Mouse (Mus musculus) CD4-positive, CD25-positive, alpha-beta regulatory T cell, adult 2 months (primary cell): ENCODE measurements around the gene Dthd1.

Source experiments
- DNase-seq: peaks from one replicate; pipeline ENCODE4 v3.0.0-alpha.2; 2012; ENCODE audit warnings: low read depth, low spot score

Gene Dthd1

DNA sequence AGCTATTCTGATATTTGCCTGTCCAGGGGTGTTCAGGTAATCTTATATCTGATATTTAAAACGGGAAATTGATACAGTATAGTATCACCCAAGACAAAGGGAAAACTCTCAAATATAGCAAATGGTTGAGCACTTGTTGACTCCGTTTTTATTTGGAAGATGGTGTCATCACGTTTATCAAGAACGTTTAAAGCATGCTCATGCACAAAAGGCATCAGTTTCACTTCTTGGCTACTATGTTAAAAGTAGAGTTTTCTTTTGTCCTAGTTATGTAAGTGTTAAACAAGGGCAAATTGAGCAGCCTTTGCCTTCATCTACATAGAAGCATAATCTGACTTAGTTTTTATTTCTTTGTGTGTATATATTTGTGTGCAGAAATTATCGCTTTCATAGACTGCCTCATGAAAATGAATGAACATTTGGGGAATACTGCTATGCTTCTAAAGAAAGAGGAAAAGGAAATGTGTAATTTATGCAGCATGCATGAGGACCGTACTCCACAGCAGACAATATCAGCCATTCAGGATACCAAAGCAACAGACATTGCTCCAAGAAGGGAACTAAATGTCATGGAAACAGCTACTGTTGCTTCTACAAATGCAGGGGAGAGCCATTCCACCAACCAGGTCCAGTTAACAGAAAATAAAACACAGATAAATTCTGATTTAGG lies at the start of gene Dthd1:
Gene Dthd1 (plus strand): TSS at position 422 of the 670 bp plus-strand sequence.
- DNase-seq = no peak

DNA sequence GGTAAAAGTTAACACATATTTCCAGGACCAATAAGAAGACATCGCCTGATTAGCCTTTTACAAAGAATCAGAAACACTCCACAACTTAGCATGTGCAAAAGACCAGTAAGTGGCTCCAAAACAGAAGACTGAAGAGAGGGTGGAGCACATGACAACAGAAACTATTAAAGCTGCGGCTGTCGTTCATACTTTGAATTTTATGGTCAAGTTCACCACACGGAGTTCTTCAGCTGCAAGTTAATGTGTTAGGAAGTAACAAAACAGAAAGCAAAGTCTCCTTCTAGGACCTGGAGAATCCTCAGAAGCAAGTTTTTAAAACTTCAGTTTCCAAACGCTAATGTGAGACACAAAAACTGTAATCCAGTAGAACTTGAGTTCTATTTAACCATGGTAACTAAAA lies 49.5 kb upstream of the Dthd1 start:
- peak; percentile 19 for DNase-seq

- DNase-seq = no peak
Measured at GRCm38 (mm10) chr5:62765459-62765783, 48.2 kb upstream of the Dthd1 start.

DNA sequence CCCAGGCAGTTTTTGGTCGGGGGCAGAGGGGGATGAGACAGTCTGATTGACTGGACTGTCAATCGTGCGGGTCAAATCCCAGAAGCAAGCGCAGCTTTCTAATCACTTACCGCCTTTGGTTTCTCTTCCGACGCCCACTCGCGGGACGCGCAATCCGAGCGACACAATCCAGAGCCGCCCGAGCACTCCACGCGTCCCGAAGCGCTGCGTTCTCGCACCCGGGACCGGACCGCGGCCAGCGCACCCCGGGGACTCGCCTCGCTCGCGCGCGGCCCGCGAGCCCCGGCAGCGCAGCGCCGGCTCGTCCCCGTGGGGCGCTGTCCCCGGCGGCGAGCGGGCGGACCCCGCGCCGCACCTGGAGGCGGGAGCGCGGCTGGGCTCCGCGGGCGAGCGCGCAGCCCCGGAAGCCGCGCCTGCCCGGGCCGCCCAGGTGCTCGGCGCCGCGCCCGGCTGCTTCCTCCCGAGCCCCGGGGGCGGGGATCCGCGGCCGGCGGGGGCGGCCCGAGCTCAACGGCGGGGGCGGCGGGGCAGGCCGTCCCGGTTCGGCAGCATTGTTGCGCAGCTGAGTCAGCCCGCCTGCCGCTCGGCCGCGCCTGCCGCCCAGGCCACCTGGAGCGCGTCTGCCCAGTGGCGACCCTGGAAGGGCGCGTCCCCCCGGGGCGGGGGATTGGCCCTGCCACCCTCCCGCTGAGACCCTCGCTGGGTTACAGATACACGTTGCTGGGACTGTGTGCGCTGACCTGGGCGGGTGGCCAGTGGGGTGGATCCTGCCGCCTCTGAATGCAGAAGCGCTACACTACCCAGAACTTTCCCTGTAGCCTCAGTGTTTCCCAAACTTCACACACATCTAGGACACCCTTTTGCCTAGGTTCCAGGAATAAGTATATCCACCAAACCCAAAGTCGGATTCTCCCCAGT lies 47.6 kb upstream of the Dthd1 start, which contains the start of gene Arap2:
Gene Arap2 (minus strand): TSS at position 376 of the 918 bp plus-strand sequence.
- DNase-seq = peak; percentile 87

GRCm38 (mm10) chr5:62771775-62772599 lies 41.6 kb upstream of the Dthd1 start:
- DNase-seq = no peak

- DNase-seq = no peak
Measured at GRCm38 (mm10) chr5:62777804-62778203, 35.8 kb upstream of the Dthd1 start.

- DNase-seq = peak; percentile 72
Measured at GRCm38 (mm10) chr5:62778682-62779081, 34.9 kb upstream of the Dthd1 start.

DNA sequence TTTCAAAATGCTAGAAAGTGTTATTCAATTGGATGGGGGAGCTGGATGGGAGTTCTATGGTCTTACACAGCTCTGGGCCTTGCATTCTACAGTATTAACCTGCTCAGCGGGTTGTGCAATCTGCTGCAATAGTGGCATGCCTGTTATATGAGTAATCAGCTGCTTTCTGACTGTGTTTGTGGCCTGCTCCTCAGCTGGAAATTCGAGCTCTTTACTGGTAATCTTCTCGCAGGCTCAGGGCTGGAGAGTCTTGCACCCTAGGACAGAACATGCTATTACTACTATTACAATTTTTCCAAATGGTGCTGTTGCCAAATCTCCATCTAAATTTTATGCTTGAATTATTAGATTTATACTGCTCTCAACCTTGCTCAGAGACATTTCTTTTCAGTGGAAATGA lies 26.8 kb upstream of the Dthd1 start:
- no peak for DNase-seq

DNA sequence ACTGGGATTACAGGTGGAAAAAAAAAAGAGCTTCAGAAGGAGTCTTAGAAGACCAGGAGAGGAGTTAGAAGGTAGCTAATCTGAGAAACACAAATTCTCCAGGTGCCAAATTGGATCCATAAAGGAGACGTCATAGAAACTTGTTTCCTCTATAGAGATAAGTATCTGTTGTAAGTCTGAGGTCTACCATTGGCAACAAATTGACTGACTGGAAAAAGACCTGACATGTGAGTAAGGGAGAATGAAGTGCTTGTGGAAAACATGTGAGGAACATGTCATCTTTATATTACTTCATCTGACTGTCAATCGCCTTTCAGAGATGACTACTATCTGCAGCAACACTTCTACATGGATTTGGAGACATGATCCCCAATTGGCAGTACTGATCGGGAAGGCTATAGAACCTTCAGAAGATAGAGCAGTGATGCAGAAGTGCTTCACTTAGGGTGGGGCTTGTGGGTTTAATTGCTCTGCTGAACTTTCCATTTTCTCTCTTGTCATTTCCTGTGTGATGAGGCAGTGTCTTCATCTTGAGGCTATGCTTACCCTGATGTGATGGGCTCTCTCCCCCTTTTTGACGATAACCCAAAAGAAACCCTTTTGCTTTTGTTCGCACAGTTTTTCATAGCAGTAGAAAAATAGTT lies 22.6 kb upstream of the Dthd1 start:
- peak; percentile 75 for DNase-seq

DNA sequence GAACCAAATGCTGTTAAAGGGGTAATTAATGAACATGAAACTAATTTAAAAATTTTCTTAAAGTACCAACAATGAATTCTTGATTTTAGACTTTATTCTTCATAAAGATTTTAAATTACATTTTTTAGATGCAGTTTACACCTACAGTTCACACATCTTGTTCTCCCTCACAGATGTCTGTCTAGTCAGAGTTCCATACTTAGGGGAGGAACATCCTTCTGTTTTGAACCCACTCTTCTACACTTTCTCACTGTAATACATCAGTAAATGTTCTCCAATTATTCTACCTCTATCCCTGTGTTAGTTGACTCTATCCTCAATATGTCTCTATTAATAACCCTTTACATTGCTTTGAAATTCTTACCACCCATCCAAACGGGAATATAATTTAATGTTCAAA lies 20.8 kb upstream of the Dthd1 start:
- no peak for DNase-seq

GRCm38 (mm10) chr5:62814072-62814414 lies 420 bp downstream of the Dthd1 start:
- DNase-seq = no peak

DNA sequence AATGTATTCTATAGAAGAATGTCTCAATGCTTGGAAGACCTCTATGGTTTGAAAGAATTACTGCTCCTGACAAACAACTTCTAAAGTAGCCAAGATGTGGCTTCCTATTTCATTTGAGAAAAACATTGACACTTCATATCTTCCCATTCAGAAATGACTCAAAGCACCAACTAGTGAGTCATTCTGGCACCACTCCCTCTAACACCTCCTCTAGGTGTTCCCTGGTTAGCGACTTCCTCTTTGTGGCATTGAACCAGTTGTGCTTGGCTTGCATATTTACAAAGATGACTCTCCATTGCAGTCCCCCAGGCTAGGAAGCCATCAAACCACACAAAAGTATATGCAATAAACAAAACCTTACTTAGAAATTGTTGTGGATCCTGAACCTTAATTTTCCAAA lies 2.1 kb downstream of the Dthd1 start:
- DNase-seq = peak; percentile 75

DNA sequence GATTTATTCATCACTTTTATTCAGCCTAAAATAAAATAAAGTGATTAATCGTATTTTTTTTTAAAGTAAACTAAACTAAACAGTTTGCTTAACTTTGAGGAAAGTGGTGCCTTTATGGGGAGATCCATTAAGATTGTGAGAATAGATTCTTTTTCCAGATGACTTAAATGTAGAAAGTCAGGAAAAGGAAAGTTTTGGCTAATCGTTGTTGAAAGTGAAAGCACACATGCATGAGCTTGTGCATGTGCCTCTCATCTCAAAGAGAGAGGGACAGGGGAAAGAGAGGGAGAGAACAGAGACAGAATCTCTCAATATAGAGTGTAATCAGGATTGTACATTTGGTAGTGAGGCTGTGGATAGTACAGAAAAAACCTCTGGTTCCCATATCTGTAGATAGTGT lies 5.9 kb downstream of the Dthd1 start:
- DNase-seq = no peak

DNA sequence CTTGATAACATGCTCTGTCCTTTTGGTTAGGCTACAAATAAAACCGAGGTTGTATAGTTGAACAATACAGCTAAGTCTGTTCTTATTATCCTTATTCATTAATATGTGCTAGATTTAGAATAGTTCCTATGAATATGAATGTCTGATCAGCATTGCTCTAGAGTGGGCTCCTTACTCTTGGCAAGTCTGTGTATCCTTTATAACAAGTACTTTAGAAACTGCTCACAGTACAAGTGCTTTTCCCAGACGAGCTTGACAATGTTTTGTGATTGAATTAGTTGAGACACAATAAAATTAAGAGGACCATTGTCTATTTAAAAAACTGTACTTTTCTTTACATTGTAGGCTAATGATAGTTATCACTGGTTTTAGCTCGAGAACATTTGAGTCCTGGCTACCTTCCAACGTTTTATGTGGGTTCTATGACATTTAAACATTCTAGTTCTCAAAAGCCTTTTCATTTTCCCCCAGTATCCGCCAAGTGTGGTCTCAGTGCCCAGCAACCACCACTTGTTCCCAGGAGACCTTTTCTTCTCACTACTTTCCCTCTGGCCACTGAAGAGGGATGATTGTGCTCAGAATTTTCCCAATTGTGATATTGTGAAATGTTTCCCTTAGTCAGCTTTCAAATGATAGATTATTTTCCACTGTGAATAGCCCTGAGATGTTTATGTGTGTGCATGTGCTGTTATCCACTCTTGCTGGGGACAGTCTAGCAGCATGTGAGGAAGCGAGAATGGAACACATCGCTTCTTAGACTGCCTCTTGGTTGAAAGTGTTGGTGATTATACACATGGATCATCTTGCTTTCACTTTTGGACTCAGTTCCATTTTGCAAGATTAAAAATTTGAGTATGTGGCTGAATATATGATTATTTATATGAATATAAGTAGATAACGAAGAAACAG lies 7.0 kb downstream of the Dthd1 start:
- peak; percentile 17 for DNase-seq

DNA sequence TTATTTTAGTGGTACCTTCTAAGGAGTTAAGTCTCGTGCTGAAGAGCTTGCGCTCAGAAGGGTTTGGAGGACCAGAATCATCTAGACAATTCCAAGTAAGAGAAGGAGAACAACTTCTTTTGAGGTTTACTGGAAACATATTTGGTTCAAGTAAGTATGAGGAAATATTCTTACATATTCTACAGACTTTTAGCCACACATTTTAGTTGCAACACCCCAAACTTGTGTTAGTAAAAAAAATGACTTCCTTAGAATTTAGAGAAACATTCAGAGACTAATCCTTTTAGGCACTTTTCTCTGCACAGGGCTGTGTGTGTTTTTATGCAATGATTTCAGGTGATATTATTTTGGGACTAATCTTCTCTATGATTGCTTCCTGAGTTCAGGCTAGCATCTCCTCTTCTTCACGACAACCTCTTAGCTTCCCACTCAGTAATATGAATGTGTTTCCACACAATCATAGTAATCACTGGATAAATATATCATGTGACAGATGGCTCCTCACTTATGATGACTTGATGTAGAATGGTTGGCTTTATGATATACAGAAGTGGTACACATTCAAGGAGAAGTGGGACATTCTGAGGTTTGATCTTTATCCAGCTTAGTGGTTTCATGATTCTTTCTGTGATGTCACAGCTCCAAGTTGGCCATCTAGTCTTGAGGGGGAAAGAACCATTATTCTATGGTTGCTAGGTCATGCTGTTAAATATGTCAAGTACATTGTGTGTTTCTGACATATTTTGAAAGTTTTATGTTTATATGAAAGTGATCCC lies 29.5 kb downstream of the Dthd1 start:
- DNase-seq = no peak

DNA sequence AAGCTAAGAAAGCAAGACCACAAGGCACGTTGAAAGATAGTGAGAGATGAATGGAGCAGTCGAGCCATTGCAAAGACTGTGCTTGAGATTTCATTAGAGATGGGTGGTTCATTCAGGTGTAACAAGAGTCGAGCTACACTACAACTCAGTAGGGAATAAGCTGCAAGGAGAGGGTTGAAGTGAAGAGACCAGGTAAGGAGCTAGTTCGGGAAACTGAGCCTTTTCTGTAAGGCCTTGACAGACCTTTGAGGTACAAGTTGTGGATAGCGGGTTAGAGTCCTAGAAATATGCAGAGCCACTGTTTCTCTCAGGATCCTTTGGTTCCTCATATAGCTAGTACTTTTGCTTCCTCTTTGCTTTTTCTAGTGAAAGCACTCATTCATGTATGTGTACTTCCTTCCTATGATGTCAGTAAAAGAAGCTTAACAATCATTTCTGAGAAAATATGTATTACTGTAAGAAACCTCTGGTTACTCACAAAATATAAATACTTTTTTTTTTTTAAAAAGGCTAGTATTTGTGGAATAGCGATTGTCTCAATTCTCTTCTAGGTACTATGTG lies 33.0 kb downstream of the Dthd1 start:
- peak; percentile 27 for DNase-seq

- no peak for DNase-seq
Measured at GRCm38 (mm10) chr5:62851337-62851736, 37.7 kb downstream of the Dthd1 start.

DNA sequence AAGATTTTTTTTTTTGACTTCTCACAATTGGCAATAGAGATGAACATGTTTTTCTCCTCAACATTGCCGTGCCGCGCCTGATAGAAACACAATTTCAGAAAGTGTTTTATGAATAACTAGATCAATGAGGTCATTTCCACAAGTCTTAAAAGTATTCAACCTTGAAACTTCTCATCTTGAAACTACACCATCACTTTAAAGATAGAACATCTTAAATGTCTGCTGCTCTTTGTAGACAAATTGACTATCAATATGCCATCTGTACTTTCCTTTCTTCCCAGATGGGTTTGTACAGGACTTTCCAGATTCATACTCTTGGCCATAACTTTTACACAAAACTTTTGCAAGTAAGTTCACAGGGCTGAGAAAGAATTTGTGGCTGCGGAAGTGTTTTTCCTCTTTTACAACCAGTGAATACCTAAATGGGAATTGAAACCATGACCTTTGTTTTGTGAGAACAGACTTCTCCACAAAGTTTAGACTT lies 40.8 kb downstream of the Dthd1 start:
- peak; percentile 45 for DNase-seq

GRCm38 (mm10) chr5:62857502-62857901 lies 43.9 kb downstream of the Dthd1 start:
- DNase-seq = no peak
